ENCODE assay signal across 25 mouse cellular contexts in genomic region chr11:57690836-57691235, GRCm38 (mm10).
"Had no signal": no experiment of that assay in that cellular context is flagged by ENCODE, and none has a peak within 500 bp of the region (broad histone marks: within the 10 kb centered on the region; RNA-seq: fewer than 3 reads in every experiment).

No protein-coding gene starts in this region.

- H3K9me3 ChIP-seq: heart, embryonic 10.5 days; heart, embryonic 12.5 days; hindbrain, embryonic 10.5 days; hindbrain, embryonic 12.5 days; kidney, embryonic 15.5 days; limb, embryonic 13.5 days; limb, embryonic 15.5 days; liver, embryonic 13.5 days had no signal

- H3K9ac ChIP-seq: forebrain, postnatal 0 days; heart, embryonic 12.5 days; hindbrain, embryonic 12.5 days; hindbrain, embryonic 14.5 days; kidney, embryonic 15.5 days; limb, embryonic 13.5 days; limb, embryonic 15.5 days; liver, embryonic 13.5 days had no signal

- ATAC-seq: forebrain, postnatal 0 days; hindbrain, postnatal 0 days had no signal

- H3K4me3 ChIP-seq: gastrocnemius, adult 2 months; heart, embryonic 10.5 days; heart, embryonic 12.5 days; hindbrain, embryonic 10.5 days; hindbrain, embryonic 12.5 days; kidney, embryonic 15.5 days; limb, embryonic 13.5 days; limb, embryonic 15.5 days; liver, embryonic 13.5 days had no signal

- H3K4me2 ChIP-seq: heart, embryonic 12.5 days; hindbrain, embryonic 12.5 days; hindbrain, embryonic 14.5 days; kidney, embryonic 15.5 days; limb, embryonic 13.5 days; limb, embryonic 15.5 days; liver, embryonic 13.5 days had no signal

- H3K27ac ChIP-seq: gastrocnemius, adult 2 months; heart, embryonic 10.5 days; hindbrain, embryonic 10.5 days; hindbrain, embryonic 12.5 days; hindbrain, embryonic 14.5 days; hindbrain, postnatal 0 days; kidney, embryonic 15.5 days; kidney, postnatal 0 days; limb, embryonic 13.5 days; limb, embryonic 15.5 days; liver, embryonic 13.5 days had no signal

- DNase-seq: forebrain, postnatal 0 days; gastrocnemius, adult 2 months; gastrocnemius, postnatal 14 days; gastrocnemius, postnatal 36 days; heart, postnatal 10 days; heart, postnatal 4 days; kidney, adult 11 months; kidney, adult 2 months; kidney, adult 9 months; kidney, postnatal 14 days; kidney, postnatal 36 days; layer of hippocampus, adult 9-11 months; layer of hippocampus, postnatal 36 days; left cerebral cortex, postnatal 4 days; liver, embryonic 13.5 days had no signal

- H3K36me3 ChIP-seq: heart, embryonic 10.5 days; heart, embryonic 12.5 days; hindbrain, embryonic 10.5 days; hindbrain, embryonic 12.5 days; kidney, embryonic 15.5 days; limb, embryonic 13.5 days; limb, embryonic 15.5 days had no signal

- H3K27me3 ChIP-seq: heart, embryonic 12.5 days; kidney, embryonic 15.5 days; limb, embryonic 15.5 days; liver, embryonic 13.5 days had no signal
